Mouse (Mus musculus): ENCODE data around the gene Gm49320. TPM values are rescaled to one million over a fixed set of nuclear protein-coding genes. Genes with fewer than 3 reads are reported as not detected.
A peak's percentile ranks its signal among the peaks of the same experiment; 100 is the strongest.

Gene Gm49320
- 1.1 and 1.6 TPM in 2 replicates for polyA plus RNA-seq (2015; fragmentation: Nextera tagmentation; extraction: Ambion mirVana)

DNA sequence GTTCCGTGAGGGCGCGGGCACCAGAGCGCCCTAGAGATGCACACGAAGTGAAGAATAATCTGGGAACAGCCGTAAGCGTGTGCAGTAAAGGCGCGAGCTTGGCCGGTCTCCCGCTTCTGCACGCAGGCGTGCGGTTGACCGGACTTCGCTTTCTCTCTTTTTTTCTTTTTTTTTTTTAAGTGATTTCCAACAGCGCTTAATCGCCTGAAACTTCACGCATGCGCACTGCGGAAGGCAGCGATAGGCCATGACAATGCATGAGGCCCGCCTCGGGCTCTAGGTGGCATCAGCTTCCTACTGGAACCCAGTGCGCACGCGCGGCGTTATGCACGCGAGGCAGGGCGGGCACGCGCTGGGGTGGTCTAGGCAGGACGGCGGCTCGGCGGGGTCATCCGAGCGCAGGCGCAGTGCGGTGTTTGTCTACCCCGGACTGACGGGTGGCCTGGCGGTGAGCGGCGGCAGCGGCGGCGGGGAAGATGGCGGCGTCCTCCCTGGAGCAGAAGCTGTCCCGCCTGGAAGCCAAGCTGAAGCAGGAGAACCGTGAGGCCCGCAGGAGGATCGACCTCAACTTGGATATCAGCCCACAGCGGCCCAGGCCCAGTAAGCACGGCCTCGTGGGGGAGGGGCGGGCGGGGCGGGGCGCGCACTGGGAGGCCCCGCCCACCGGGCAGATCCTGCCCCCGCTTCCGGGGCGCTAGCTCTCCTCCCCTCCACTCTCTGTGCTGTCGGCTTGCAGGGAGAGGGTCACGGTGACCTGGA lies at the start of gene Gm49320, which contains the start of gene Map2k7:
Gm49320 (plus strand) TSS at position 432 of the 759 bp plus-strand sequence.
Map2k7 (plus strand) TSS at position 307 of the 759 bp plus-strand sequence.
- Histone ChIP-seq H3K9me3 (ENCODE audit: control insufficient read depth, low read length) (no peaks in the 10 kb centered on the region), H3K36me3 (ENCODE audit: control insufficient read depth, insufficient read depth, low read length) (peaks cover 5% of the 10 kb centered on the region), H3K4me1 (replicated peaks; ENCODE audit: control insufficient read depth, insufficient read depth, low read length) (peaks cover 20% of the 10 kb centered on the region), H3K27me3 (ENCODE audit: control insufficient read depth, insufficient read depth, low read depth, low read length) (no peaks in the 10 kb centered on the region), H3K27ac (ENCODE audit: low read length) (peak within 1 kb of the TSS; percentile 95), H3K4me3 (ENCODE audit: low read length) (peak within 1 kb of the TSS; percentile 80), H3K4me2 (ENCODE audit: low read depth, low read length) (peak within 1 kb of the TSS; percentile 85), H3K9ac (ENCODE audit: low read length) (peak within 1 kb of the TSS; percentile 85)
- peak; percentile 96 for ATAC-seq (ENCODE audit: low read depth)
- WGBS, result 0% methylated on average over 54 of the region's 71 CpGs

DNA sequence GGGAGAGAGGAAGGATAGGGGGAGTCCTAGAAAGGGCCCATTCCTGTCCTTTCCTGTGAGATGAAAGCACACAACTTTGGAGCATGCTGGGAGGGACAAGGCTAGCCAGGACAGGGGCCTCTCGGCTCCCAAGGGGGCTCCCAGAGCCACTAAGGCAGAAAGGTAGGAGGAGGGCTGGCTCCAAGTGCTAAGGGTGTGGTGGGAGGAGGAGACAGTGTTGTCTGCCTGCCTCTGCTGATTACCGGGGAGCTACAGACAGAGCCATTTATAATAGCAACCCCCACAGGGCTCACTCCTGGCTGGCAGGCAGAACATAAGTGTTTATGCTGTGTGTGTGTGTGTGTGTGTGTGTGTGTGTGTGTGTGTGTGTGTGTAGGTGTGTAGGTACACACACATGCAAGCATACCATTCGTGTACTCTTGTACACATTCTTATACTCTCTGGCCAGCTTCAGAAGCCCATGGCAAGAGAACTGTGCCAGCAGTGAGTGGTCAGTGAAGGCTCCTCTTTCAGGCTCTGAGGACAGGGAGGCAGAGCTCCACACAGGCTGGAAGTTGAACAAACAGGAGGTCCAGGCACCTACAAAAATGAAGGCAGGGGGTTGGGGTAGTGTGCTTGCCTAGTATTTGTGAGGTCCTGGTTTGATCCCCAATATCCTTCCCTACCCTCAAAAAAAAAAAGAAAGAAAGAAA lies 49.5 kb upstream of the Gm49320 start:
- no peak overlapping the region for H3K27ac ChIP-seq (ENCODE audit: low read length)
- H3K9me3 ChIP-seq (ENCODE audit: control insufficient read depth, low read length), result no peaks in the 10 kb centered on the region
- ATAC-seq (ENCODE audit: low read depth), result no peak
- H3K9ac ChIP-seq (ENCODE audit: low read length), result no peak overlapping the region
- H3K4me3 ChIP-seq (ENCODE audit: low read length), result no peak overlapping the region
- WGBS, result 35% methylated on average over 3 of the region's 3 CpGs
- H3K36me3 ChIP-seq (ENCODE audit: control insufficient read depth, insufficient read depth, low read length), result peaks cover 8% of the 10 kb centered on the region; the same call in 1 of the 2 replicates
- H3K27me3 ChIP-seq (ENCODE audit: control insufficient read depth, insufficient read depth, low read depth, low read length), result no peaks in the 10 kb centered on the region
- H3K4me1 ChIP-seq (replicated peaks; ENCODE audit: control insufficient read depth, insufficient read depth, low read length), result 0 out of 2 replicates have a peak, but pooled peaks cover 2% of the 10 kb centered on the region
- no peak overlapping the region for H3K4me2 ChIP-seq (ENCODE audit: low read depth, low read length)

DNA sequence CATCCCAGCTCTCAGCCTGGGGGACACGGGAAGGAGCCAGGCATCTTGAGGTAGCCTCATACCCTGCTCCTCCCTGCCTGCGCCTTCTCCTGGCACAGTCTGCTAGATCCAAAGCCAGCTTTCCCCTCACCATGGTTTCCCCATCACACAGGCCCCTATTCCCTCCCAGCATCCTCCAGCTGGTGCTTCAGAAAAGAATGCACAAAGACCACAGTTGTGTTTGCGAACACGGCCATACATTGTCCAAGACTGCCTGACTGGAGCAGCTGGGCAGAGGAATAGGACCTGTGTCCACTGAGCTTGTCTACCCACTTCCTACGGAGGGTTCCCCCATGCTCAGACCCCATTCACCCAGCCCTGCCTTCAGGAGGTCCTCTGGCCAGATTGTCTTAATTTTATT lies 46.4 kb upstream of the Gm49320 start:
- Histone ChIP-seq H3K27ac (ENCODE audit: low read length) (no peak overlapping the region), H3K4me1 (replicated peaks; ENCODE audit: control insufficient read depth, insufficient read depth, low read length) (0 out of 2 replicates have a peak, but pooled peaks cover 2% of the 10 kb centered on the region), H3K9ac (ENCODE audit: low read length) (no peak overlapping the region), H3K9me3 (ENCODE audit: control insufficient read depth, low read length) (no peaks in the 10 kb centered on the region), H3K4me3 (ENCODE audit: low read length) (no peak overlapping the region), H3K27me3 (ENCODE audit: control insufficient read depth, insufficient read depth, low read depth, low read length) (no peaks in the 10 kb centered on the region), H3K4me2 (ENCODE audit: low read depth, low read length) (no peak overlapping the region), H3K36me3 (ENCODE audit: control insufficient read depth, insufficient read depth, low read length) (peaks cover 5% of the 10 kb centered on the region; the same call in 1 of the 2 replicates)
- WGBS, result 57% methylated on average over 5 of the region's 5 CpGs
- ATAC-seq (ENCODE audit: low read depth), result no peak

DNA sequence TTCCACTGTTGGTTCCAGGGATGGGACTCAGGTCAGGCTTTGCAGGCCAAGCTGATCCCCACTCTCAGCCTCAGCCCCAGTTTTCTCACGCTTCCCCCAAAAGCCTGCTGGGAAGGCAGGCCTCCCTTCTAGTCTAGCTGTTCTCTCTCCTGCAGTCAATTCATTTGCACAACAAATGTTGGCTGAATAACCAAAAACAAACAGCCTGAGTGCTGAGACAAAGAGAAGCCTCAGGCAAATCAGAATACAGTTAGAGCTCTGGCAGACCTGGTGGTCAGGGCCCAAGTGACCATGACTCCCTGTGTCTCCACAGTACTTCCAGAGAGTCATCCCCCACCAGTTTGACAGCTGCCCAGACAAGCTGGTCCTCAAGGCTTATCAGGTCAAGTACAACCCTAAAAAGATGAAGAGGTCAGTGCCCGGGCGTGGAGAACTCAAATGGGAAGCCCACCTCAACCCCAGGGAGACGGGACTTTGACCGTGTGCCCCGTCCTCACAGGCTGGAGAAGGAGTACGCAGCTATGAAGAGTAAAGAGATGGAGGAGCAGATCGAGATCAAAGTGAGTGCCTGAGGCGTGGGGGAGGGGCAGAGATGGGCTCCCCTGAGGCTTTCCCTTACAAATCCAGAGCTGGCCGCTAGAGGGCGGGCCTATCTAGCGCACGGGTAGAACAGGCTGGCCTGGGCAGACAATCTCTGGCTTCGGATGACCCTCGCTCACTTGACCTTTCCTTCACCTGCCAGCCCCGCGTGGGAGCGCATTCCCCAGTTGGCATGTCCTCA lies 45.7 kb upstream of the Gm49320 start:
- Histone ChIP-seq H3K4me3 (ENCODE audit: low read length) (no peak overlapping the region), H3K27me3 (ENCODE audit: control insufficient read depth, insufficient read depth, low read depth, low read length) (no peaks in the 10 kb centered on the region), H3K9ac (ENCODE audit: low read length) (no peak overlapping the region), H3K36me3 (ENCODE audit: control insufficient read depth, insufficient read depth, low read length) (no peaks in the 10 kb centered on the region), H3K4me1 (replicated peaks; ENCODE audit: control insufficient read depth, insufficient read depth, low read length) (0 out of 2 replicates have a peak, but pooled peaks cover 2% of the 10 kb centered on the region), H3K9me3 (ENCODE audit: control insufficient read depth, low read length) (no peaks in the 10 kb centered on the region), H3K27ac (ENCODE audit: low read length) (no peak overlapping the region), H3K4me2 (ENCODE audit: low read depth, low read length) (peak overlapping the region; percentile 12; the same call in 1 of the 2 replicates)
- ATAC-seq (ENCODE audit: low read depth), result peak; percentile 90
- WGBS, result 9% methylated on average over 18 of the region's 18 CpGs

DNA sequence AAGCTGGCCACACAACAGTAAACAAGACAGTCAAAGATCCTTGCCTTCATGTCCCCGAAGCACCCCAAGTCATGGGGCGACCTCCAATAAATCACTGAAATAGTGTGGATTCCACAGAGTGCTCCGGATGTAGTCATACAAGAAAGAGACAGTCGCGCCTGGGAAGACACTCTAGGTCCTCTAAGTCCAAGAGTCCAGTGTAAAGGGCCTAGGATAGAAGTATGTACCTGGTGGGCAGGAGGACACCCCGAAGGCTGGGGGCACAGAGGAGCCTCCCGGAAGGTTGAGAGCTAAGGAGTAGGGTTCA lies 45.1 kb upstream of the Gm49320 start:
- no peaks in the 10 kb centered on the region for H3K36me3 ChIP-seq (ENCODE audit: control insufficient read depth, insufficient read depth, low read length)
- no peak overlapping the region for H3K4me3 ChIP-seq (ENCODE audit: low read length)
- 47% methylated on average over 7 of the region's 7 CpGs for WGBS
- H3K9ac ChIP-seq (ENCODE audit: low read length), result no peak overlapping the region
- peak; percentile 15; the same call in 1 of the 2 replicates for ATAC-seq (ENCODE audit: low read depth)
- no peaks in the 10 kb centered on the region for H3K27me3 ChIP-seq (ENCODE audit: control insufficient read depth, insufficient read depth, low read depth, low read length)
- H3K27ac ChIP-seq (ENCODE audit: low read length), result no peak overlapping the region
- no peaks in the 10 kb centered on the region for H3K9me3 ChIP-seq (ENCODE audit: control insufficient read depth, low read length)
- H3K4me2 ChIP-seq (ENCODE audit: low read depth, low read length), result peak overlapping the region; percentile 12; the same call in 1 of the 2 replicates
- 0 out of 2 replicates have a peak, but pooled peaks cover 2% of the 10 kb centered on the region for H3K4me1 ChIP-seq (replicated peaks; ENCODE audit: control insufficient read depth, insufficient read depth, low read length)

DNA sequence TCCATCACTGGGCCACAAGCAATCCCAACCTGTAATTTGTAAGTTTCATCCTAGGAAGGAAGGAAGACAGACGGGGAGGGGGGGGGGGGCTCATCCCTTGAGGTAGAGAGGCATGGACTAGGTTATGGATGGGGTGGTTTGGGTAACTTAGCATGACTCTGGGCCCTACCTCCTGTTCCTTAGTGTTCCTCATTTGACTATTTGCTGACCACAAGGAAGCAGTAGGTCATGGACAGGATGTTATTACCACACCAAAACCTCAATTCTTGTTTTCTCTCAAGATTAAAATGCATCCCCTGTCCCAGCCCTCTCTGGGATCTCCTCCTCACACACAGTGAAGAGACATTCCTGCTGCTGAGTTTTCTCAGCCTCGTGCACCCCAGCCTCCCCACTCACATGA lies 37.3 kb upstream of the Gm49320 start:
- ATAC-seq (ENCODE audit: low read depth), result no peak
- H3K36me3 ChIP-seq (ENCODE audit: control insufficient read depth, insufficient read depth, low read length), result no peaks in the 10 kb centered on the region; the same call in 1 of the 2 replicates
- no peak overlapping the region for H3K9ac ChIP-seq (ENCODE audit: low read length)
- H3K27me3 ChIP-seq (ENCODE audit: control insufficient read depth, insufficient read depth, low read depth, low read length), result peaks cover 8% of the 10 kb centered on the region; the same call in 1 of the 2 replicates
- H3K4me3 ChIP-seq (ENCODE audit: low read length), result no peak overlapping the region
- 56% methylated on average over 2 of the region's 2 CpGs for WGBS
- H3K4me1 ChIP-seq (replicated peaks; ENCODE audit: control insufficient read depth, insufficient read depth, low read length), result no peaks in the 10 kb centered on the region; the same call in 1 of the 2 replicates
- H3K4me2 ChIP-seq (ENCODE audit: low read depth, low read length), result no peak overlapping the region
- no peaks in the 10 kb centered on the region for H3K9me3 ChIP-seq (ENCODE audit: control insufficient read depth, low read length)
- H3K27ac ChIP-seq (ENCODE audit: low read length), result no peak overlapping the region

DNA sequence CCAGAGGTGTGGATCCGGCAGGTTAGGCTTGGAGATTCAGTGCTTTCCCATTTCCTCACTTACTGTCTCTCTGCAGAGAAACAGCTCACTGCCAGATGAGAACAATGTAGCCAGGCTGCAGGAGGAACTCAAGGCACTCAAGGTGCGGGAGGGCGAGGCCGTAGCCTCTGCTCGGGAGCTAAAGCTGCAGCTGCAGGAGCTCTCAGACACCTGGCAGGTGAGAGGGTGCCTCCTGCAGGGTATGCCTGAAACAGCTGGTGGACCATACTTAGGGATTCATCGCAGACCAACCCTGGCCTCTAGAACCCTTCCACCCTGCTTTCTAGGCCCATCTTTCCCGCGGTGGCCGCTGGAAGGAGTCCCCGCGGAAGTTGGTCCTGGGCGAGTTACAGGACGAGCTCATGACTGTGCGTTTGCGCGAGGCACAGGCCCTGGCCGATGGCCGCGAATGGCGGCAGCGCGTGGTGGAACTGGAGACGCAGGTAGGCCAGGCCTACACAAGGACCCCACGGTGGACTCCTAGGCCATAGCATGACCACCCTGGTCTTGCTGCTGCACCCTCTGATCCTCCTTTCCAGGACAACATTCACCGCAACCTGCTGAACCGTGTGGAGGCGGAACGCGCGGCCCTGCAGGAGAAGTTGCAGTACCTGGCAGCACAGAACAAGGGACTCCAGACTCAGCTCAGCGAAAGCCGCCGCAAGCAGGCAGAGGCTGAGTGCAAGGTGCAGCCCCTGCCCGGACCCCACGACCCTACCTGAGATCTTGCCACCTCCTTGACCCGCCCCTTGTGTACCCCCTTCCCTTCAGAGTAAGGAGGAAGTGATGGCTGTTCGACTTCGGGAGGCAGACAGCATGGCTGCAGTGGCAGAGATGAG lies 33.2 kb upstream of the Gm49320 start:
- peaks cover 8% of the 10 kb centered on the region; the same call in 1 of the 2 replicates for H3K27me3 ChIP-seq (ENCODE audit: control insufficient read depth, insufficient read depth, low read depth, low read length)
- H3K9ac ChIP-seq (ENCODE audit: low read length), result no peak overlapping the region
- H3K4me3 ChIP-seq (ENCODE audit: low read length), result no peak overlapping the region
- no peaks in the 10 kb centered on the region; the same call in 1 of the 2 replicates for H3K9me3 ChIP-seq (ENCODE audit: control insufficient read depth, low read length)
- H3K27ac ChIP-seq (ENCODE audit: low read length), result no peak overlapping the region
- peaks cover 6% of the 10 kb centered on the region for H3K36me3 ChIP-seq (ENCODE audit: control insufficient read depth, insufficient read depth, low read length)
- peak overlapping the region; percentile 13 for H3K4me2 ChIP-seq (ENCODE audit: low read depth, low read length)
- no peaks in the 10 kb centered on the region; the same call in 1 of the 2 replicates for H3K4me1 ChIP-seq (replicated peaks; ENCODE audit: control insufficient read depth, insufficient read depth, low read length)
- 29% methylated on average over 38 of the region's 38 CpGs for WGBS
- ATAC-seq (ENCODE audit: low read depth), result peak; percentile 46

All from lung, embryonic 16.5 days (tissue).